Mouse (Mus musculus) thymus, adult 2 months (tissue): ENCODE measurements around the gene Galntl5.

ENCODE experiments used
- CTCF ChIP-seq: fragments of 200-500 bp; IDR thresholded peaks from 2 replicates; pipeline ENCODE4 v1.5.1; 2012; ENCODE audit warnings: mild to moderate bottlenecking, control low read depth, low read length, moderate library complexity, borderline replicate concordance; ENCODE audit not compliant: control insufficient read depth, poor library complexity, insufficient read depth; ENCODE audit errors: extremely low read depth
- POLR2A ChIP-seq: fragments of 200-500 bp; IDR thresholded peaks from 2 replicates; pipeline ENCODE4 v1.6.1; 2012; ENCODE audit warnings: mild to moderate bottlenecking, low read length, control low read depth, moderate library complexity; ENCODE audit not compliant: control insufficient read depth, poor library complexity, insufficient read depth; ENCODE audit errors: extremely low read depth

GRCm38 (mm10) chr5:25268258-25268888 lies 87.1 kb downstream of the Galntl5 start:
- TF ChIP-seq CTCF (no peak), POLR2A (no peak)
